In genomic region chr6:52150401-52150966, GRCm38 (mm10) we compare ENCODE assay signal across 11 mouse cellular contexts. TPM values are rescaled to one million over a fixed set of nuclear protein-coding genes. Genes with fewer than 3 reads are reported as not detected.
DNase-seq lines count a peak whose midpoint lies in the region; ATAC-seq and TF ChIP-seq lines count a peak whose summit lies in the region.
"Had no signal": no experiment of that assay in that cellular context is flagged by ENCODE, and none has a peak within 500 bp of the region (broad histone marks: within the 10 kb centered on the region; RNA-seq: fewer than 3 reads in every experiment).

No protein-coding gene starts in this region.

- H3K9me3 ChIP-seq in kidney, postnatal 0 days (replicated peaks; ENCODE audit: low read length) = no peaks in the 10 kb centered on the region
- no peaks in the 10 kb centered on the region for H3K9me3 ChIP-seq in intestine, embryonic 15.5 days
- H3K9me3 ChIP-seq in neural tube, embryonic 13.5 days = no peaks in the 10 kb centered on the region

- ATAC-seq in kidney, postnatal 0 days (replicated peaks; ENCODE audit: low FRiP score, low read depth) = no peak; the same call in 1 of the 2 replicates
- ATAC-seq in intestine, embryonic 15.5 days = no peak
- no peak for ATAC-seq in neural tube, embryonic 13.5 days (ENCODE audit: low read depth)

- H3K27me3 ChIP-seq in kidney, postnatal 0 days (ENCODE audit: insufficient read depth, low read length) = peaks cover 23% of the 10 kb centered on the region
- H3K27me3 ChIP-seq in intestine, embryonic 15.5 days (replicated peaks) = peaks cover 5% of the 10 kb centered on the region; the same call in 1 of the 2 replicates
- peaks cover 23% of the 10 kb centered on the region for H3K27me3 ChIP-seq in neural tube, embryonic 13.5 days

- TF ChIP-seq CTCF in kidney, postnatal 0 days (IDR thresholded peaks at IDR 0.05; ENCODE audit: low read depth) = no peak

- 19% methylated on average over 16 of the region's 16 CpGs for WGBS in kidney, postnatal 0 days
- 17% methylated on average over 16 of the region's 16 CpGs for WGBS in intestine, embryonic 15.5 days
- WGBS in neural tube, embryonic 13.5 days = 6% methylated on average over 16 of the region's 16 CpGs

- H3K4me1 ChIP-seq in kidney, postnatal 0 days (replicated peaks; ENCODE audit: insufficient read depth, low read length) = no peaks in the 10 kb centered on the region
- peaks cover 13% of the 10 kb centered on the region; the same call in 1 of the 2 replicates for H3K4me1 ChIP-seq in intestine, embryonic 15.5 days (replicated peaks)
- peaks cover 39% of the 10 kb centered on the region for H3K4me1 ChIP-seq in neural tube, embryonic 13.5 days (replicated peaks)

- H3K4me3 ChIP-seq in kidney, postnatal 0 days (replicated peaks; ENCODE audit: low read depth, low read length) = no peak overlapping the region
- H3K4me3 ChIP-seq in intestine, embryonic 15.5 days (replicated peaks) = no peak overlapping the region; the same call in 1 of the 2 replicates
- no peak overlapping the region for H3K4me3 ChIP-seq in neural tube, embryonic 13.5 days

- no peak overlapping the region for H3K9ac ChIP-seq in kidney, postnatal 0 days (ENCODE audit: low read depth, low read length)
- H3K9ac ChIP-seq in intestine, embryonic 15.5 days = no peak overlapping the region
- no peak overlapping the region for H3K9ac ChIP-seq in neural tube, embryonic 13.5 days

- H3K4me2 ChIP-seq in kidney, postnatal 0 days (ENCODE audit: low read length) = peak overlapping the region; percentile 23; the same call in 1 of the 2 replicates
- H3K4me2 ChIP-seq in intestine, embryonic 15.5 days (replicated peaks) = peak overlapping the region; percentile 45
- peak overlapping the region; percentile 39 for H3K4me2 ChIP-seq in neural tube, embryonic 13.5 days

- no peak overlapping the region for H3K27ac ChIP-seq in kidney, postnatal 0 days
- no peak overlapping the region for H3K27ac ChIP-seq in intestine, embryonic 15.5 days
- no peak overlapping the region for H3K27ac ChIP-seq in neural tube, embryonic 13.5 days (replicated peaks)

- no peaks in the 10 kb centered on the region for H3K36me3 ChIP-seq in kidney, postnatal 0 days (ENCODE audit: insufficient read depth, low read length)
- H3K36me3 ChIP-seq in intestine, embryonic 15.5 days = no peaks in the 10 kb centered on the region
- H3K36me3 ChIP-seq in neural tube, embryonic 13.5 days = no peaks in the 10 kb centered on the region

- DNase-seq in kidney, postnatal 0 days (ENCODE audit: low spot score) = peak; percentile 54
- no peak for DNase-seq in kidney, postnatal 14 days
- DNase-seq in embryo, embryonic 10 days (ENCODE audit: low spot score) = peak; percentile 80
- DNase-seq in layer of hippocampus, adult 8-10 months (ENCODE audit: low spot score in 2 of 2) = no peak
- no peak for DNase-seq in ovary, postnatal 14 days (ENCODE audit: low spot score)
- DNase-seq in left cerebral cortex, adult 8-10 months (ENCODE audit: low spot score in 2 of 2) = no peak
- DNase-seq: gastrocnemius, postnatal 14 days; kidney, postnatal 10 days; lung, postnatal 10 days had no signal

RNA-seq across cellular contexts. Expression of gene Hoxa1, which starts 7.6 kb away (rescaled TPM):
- polyA plus RNA-seq in kidney, postnatal 0 days (2015; fragmentation: Nextera tagmentation; extraction: Ambion mirVana) = 0.33 and 0.64 TPM in 2 replicates
- polyA plus RNA-seq in intestine, embryonic 15.5 days (2015; fragmentation: Nextera tagmentation; extraction: Ambion mirVana) = 0.86 and 1.2 TPM in 2 replicates
- polyA plus RNA-seq in neural tube, embryonic 13.5 days (2015; fragmentation: Nextera tagmentation; extraction: Ambion mirVana) = 2.0 and 3.0 TPM in 2 replicates
- not detected for total RNA-seq in layer of hippocampus, adult 8-10 months (2022)
- total RNA-seq in left cerebral cortex, adult 8-10 months (2022) = not detected

RNA-seq across cellular contexts. Expression of gene Hoxa2, which starts 14.1 kb away (rescaled TPM):
- polyA plus RNA-seq in kidney, postnatal 0 days (2015; fragmentation: Nextera tagmentation; extraction: Ambion mirVana) = 2.3 and 2.4 TPM in 2 replicates
- polyA plus RNA-seq in intestine, embryonic 15.5 days (2015; fragmentation: Nextera tagmentation; extraction: Ambion mirVana) = 7.4 and 8.6 TPM in 2 replicates
- 11.9 and 13.7 TPM in 2 replicates for polyA plus RNA-seq in neural tube, embryonic 13.5 days (2015; fragmentation: Nextera tagmentation; extraction: Ambion mirVana)
- not detected for total RNA-seq in layer of hippocampus, adult 8-10 months (2022)
- not detected for total RNA-seq in left cerebral cortex, adult 8-10 months (2022)

RNA-seq across cellular contexts. Expression of gene 5730596B20Rik, which starts 26.8 kb away (rescaled TPM):
- polyA plus RNA-seq in kidney, postnatal 0 days (2015; fragmentation: Nextera tagmentation; extraction: Ambion mirVana) = 1.3 TPM in 2 replicates
- 1.9 and 2.0 TPM in 2 replicates for polyA plus RNA-seq in intestine, embryonic 15.5 days (2015; fragmentation: Nextera tagmentation; extraction: Ambion mirVana)
- polyA plus RNA-seq in neural tube, embryonic 13.5 days (2015; fragmentation: Nextera tagmentation; extraction: Ambion mirVana) = 3.5 and 4.1 TPM in 2 replicates
- not detected for total RNA-seq in layer of hippocampus, adult 8-10 months (2022)
- total RNA-seq in left cerebral cortex, adult 8-10 months (2022) = not detected

RNA-seq across cellular contexts. Expression of gene Hoxa4, which starts 41.1 kb away (rescaled TPM):
- polyA plus RNA-seq in kidney, postnatal 0 days (2015; fragmentation: Nextera tagmentation; extraction: Ambion mirVana) = 1.6 and 2.2 TPM in 2 replicates
- 3.7 and 4.5 TPM in 2 replicates for polyA plus RNA-seq in intestine, embryonic 15.5 days (2015; fragmentation: Nextera tagmentation; extraction: Ambion mirVana)
- 5.7 and 5.8 TPM in 2 replicates for polyA plus RNA-seq in neural tube, embryonic 13.5 days (2015; fragmentation: Nextera tagmentation; extraction: Ambion mirVana)
- not detected for total RNA-seq in layer of hippocampus, adult 8-10 months (2022)
- not detected for total RNA-seq in left cerebral cortex, adult 8-10 months (2022)

RNA-seq across cellular contexts. Expression of gene Hoxa5, which starts 53.9 kb away (rescaled TPM):
- polyA plus RNA-seq in kidney, postnatal 0 days (2015; fragmentation: Nextera tagmentation; extraction: Ambion mirVana) = 9.7 and 10.4 TPM in 2 replicates
- polyA plus RNA-seq in intestine, embryonic 15.5 days (2015; fragmentation: Nextera tagmentation; extraction: Ambion mirVana) = 22.9 and 25.1 TPM in 2 replicates
- polyA plus RNA-seq in neural tube, embryonic 13.5 days (2015; fragmentation: Nextera tagmentation; extraction: Ambion mirVana) = 44.7 and 66.8 TPM in 2 replicates
- not detected for total RNA-seq in layer of hippocampus, adult 8-10 months (2022)
- not detected for total RNA-seq in left cerebral cortex, adult 8-10 months (2022)

Comparison
In these comparisons a context has a peak if more than half of its experiments do, and no peak if none do; other contexts are left out.
1. DNase-seq: peak in kidney, postnatal 0 days (single experiment) and embryo, embryonic 10 days (single experiment); none in kidney, postnatal 14 days (single experiment), layer of hippocampus, adult 8-10 months (0 of 2), ovary, postnatal 14 days (single experiment) and left cerebral cortex, adult 8-10 months (0 of 2).
2. Peak in every context shown above with its lines, with median percentiles within 50 percentile points of each other: H3K4me2 ChIP-seq.